Mouse (Mus musculus): ENCODE data around the gene Ppp2r5a.

Gene Ppp2r5a

DNA sequence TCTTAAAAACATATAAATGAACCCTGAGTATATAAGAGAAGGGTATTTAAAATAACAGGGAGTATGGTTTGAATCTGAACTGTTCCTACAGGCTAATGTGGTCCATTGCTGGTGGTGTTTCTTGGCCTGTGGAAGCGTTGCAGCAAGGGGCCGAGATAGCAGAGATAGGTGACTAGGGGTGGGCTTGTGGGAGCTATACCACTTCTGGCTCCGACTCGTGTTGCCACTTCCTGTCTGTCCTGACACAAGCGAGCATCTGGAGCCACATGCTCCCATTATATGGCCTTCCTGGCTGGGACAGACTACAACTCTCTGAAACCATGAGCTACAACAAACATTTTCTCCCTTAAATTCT lies 27.5 kb downstream of the Ppp2r5a start:
- no peak for DNase-seq

DNA sequence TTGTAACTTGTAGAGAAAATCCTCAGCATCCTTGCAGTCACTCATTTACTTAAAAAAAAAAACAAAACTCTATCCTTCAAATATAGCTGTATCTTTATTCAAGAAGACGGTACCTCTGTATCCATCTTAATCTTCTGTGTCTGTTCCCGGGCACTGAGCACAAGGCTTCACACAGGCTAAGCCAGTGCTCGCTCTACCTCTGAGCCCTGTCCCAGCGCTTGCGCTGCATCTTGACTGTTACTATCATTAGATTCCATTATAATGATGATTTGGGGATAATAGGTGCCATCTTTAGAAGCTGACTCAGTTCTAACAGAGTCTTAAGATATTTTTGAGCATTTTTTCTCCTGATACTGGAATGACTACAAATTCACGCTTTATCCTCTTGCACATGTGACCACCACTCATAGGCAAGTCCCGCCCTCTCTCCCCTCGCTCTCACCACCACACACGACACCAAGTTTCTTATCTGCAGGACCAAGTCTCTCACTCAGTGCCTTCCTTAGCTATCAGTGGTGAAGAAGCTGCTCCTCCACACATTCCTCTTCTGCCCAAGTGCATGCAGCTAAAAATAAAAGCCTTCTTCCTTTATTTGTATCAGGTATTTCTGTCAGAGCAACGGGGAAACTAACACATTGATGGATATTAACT lies 28.0 kb downstream of the Ppp2r5a start:
- no peak for DNase-seq

DNA sequence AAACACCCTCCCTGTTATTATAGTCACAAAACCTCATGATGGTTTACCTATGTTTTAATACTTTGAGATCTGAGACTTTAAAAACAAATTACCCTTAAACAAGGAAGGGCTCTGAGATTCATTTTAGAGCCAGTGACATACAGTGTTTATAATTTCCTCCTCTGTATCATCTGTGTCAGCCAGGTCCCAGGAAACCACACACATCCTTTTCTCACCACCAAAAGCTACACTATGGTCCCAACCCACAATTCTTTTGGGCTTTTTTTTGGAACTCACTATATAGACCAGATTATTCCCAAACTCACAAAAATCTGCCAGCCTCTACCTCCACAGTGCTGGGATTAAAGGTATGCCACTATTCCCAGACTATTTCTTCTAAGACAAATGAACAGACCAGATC lies 33.9 kb downstream of the Ppp2r5a start:
- DNase-seq, result no peak

DNA sequence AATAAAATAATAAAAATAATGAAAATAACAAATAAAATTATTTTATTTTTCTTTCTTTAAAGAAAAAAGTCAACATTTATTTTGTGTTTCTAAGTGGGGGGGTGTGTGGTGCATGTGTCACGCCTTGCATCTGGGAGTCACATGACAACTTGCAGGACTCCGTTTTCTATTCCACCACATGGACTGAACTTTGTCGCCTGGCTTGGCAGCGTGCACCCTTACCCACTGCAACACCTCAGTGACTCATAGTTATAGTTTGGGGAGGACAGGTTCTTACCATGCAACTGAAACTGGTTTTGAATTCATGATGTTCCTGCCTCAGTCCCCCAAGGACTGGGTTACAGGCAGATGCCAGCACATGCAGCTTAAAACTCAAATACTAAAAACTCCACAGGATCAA lies 34.9 kb downstream of the Ppp2r5a start:
- DNase-seq, result no peak

DNA sequence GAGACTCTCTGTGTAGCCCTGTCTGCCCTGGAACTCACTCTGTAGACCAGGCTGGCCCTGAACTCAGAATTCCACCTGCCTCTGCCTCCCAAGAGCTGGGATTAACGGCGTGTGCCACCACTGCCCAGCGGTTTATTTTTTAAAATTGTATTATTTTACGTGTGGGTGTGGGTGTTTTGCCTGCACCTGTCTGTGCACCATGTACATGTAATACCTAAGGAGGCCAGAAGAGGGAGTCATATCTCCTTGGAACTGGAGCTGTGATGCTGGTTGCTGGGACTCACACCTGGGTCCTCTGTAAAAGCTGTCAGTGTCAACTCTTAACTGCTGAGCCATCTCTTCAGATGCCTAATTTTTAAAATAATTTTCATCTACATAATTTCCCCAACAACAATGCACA lies 38.6 kb downstream of the Ppp2r5a start:
- no peak for DNase-seq

DNA sequence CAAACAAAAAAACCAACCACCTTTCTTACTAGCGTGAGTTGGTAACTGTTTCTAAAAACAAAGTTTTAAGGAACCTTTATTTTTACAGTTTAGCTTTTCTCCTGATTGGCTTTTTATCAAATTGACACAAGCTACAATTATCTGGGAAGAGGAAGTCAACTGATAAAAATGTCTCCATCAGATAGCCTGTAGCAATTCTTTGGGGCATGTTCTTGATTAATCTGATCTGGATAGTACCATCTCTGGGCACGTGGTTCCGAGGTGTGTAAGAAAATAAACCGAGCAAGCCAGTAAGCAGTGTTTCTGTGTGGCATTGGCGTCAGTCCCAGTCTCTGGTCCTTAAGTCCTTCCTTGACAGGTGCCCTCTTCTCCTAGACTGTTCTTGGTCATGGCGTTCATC lies 40.7 kb downstream of the Ppp2r5a start:
- DNase-seq, result no peak

DNA sequence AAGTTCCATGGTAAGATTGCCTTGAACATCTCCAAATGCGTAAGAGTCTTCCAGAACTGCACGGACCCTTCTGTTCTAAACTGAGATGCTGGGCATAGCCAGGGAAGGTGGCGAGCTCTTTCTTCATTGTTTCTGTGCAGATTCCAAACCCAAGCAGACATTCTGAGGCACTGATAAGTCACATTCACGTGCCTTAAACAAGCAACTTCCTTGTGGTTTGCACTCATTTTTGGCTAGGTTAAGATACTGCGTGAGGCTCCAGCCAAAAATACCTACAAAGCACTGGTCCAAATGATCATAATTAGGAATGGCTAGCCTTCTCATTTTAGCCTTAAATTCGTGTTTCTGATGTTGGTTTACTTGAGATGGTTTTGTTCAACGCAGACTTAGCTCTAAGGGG lies 43.6 kb downstream of the Ppp2r5a start:
- no peak for DNase-seq

DNA sequence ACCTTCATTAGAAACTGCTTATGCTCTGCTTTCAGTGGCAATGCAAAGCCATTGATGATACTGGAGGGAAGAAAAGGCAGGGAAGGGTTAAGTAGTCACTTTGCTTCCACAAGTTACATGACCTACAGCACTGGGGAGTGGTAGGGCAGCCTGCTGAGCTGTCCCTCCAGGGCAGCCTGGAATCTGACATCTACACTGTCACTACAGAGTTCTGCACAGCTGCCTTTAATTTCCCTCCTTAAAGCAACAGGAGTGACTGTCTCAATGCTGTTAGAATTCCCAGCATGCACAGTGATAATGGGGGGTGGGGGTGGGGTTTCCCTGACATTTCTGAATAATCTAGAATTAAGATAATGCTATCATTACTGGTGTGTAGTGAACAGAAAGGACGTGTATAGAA lies 46.1 kb downstream of the Ppp2r5a start:
- DNase-seq, result no peak

DNA sequence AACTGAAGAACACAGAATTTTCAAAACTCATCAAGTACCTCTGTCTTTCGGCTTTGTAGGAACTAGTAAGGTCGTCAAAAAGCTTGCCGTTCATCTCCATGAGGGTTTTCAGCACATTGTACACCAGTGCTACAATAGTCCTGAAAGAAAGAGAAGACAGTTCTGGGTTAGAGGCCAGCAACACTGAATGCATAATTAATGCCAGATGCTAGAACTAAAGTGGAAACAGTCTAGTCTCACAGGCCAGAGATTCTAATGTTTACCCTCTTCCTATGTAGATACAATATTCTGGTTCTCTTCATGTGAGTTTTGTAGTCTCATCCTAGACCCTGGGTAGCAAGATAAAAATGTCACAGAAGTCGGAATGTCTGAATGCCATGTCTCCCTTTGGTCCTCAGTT lies 49.2 kb downstream of the Ppp2r5a start:
- DNase-seq, result no peak

DNA sequence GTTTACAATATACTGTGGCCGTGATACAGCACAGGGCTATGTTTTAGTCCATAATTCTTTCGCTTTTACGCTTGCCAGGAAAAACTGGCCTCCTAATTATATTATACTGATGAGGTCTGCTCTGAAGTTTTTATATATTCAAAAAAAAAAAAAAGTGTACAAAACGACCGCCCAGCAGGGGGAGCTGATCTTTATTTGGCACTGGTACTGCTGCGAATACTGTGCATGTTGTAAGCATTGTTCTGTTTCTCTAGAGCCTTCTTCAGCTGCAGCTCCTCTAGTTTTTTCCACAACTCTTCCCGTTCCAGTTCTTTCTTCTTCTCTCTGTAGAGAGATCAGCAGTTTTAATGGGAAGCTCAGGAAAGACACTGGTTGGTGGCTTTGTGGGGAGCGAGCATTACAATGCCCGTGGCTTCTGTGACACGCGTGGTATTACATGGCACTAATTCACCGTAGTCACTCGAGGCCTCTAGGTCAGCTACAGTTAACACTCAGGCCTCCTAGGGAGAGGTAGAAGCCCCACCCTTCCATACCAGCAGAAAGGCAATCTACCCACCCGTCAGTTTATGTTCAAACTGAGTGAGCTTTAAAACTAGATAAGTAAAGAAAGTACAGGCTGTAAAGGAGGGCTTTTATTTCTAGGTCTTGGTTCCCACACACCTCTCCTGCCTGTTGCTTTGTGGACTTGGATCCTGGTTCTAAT lies 50.1 kb downstream of the Ppp2r5a start:
- DNase-seq, result peak; percentile 18 to 45

DNA sequence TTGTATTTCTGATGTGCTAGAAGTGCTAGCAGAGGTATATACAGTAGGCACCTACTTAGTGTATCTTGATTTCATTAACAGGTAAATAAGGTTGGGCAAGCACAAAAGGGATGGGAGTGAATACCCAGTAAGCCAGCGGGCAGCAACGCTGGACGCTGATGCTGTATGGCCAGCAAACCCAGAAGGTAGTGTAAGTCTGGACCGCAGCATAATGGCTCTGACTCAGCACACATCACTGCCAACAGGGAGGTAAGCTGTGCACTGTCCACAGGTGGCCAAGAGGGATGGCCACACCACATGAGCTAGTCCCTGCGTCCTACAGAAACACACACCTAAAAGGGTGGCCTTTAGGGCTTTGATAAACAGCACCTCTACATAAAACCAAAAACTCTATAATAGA lies 52.7 kb downstream of the Ppp2r5a start:
- DNase-seq, result no peak

DNA sequence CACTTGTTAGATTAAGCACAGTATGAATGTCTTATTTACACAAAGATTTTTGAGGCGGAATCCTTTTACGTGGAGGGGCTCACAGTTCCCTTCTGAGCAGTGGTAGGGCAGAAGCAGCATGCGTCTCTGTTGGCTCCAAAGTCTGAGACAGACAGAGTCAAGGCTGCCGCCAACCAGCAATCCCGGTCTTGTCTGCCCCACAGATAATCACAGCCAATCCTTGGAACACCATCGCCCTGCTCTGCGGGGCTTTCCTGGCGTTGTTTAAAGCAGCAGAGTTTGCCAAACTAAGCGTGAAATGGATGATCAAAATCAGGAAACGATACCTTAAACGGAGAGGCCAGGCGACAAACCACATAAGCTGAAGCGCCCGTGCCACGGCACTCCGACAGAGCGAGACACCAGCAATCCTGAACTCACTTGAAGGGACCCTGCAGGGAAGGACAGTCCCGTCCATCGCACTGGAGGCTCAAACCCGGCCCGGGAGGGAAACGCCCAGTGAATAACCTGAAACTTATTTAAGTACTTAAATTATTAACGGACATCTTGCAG lies 53.5 kb downstream of the Ppp2r5a start:
- DNase-seq, result no peak

DNA sequence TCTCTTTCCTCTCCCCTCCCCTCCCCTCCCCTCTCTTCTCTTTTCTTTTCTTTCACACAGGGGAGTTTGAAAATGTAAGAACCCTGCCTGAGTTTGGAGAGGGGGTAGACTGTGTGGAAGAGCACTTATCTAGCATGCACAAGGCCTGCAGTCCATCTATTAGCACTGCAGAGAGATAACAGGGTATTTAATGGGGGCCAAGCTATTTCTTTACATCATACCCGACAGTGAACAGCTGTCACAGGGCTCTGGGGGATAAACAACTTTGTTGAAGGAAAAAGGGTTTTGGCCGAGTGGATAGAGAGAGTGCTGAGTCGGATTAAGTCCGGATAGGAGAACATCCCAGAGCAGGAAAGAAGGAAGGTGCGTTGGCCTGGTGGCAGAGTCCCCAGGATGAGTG lies 54.1 kb downstream of the Ppp2r5a start:
- no peak for DNase-seq

DNA sequence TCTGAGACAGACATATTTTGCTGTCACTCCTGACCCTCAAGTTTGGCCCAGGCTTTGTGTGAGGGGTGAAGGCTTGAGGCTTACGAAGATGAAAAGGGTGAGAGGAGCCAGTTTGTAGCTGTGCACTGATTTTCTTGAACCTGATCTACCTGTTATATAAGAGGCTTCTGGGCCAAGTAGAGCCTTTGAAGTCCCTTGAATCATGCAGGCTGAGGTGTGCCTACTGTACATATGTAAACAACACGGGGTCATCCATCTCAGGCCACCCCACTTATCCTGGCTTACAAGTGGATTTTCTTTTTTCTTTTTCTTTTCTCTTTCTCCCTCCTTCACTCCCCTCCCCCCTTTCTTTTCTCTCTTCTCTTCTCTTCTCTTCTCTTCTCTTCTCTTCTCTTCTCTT lies 54.5 kb downstream of the Ppp2r5a start:
- DNase-seq, result no peak

DNA sequence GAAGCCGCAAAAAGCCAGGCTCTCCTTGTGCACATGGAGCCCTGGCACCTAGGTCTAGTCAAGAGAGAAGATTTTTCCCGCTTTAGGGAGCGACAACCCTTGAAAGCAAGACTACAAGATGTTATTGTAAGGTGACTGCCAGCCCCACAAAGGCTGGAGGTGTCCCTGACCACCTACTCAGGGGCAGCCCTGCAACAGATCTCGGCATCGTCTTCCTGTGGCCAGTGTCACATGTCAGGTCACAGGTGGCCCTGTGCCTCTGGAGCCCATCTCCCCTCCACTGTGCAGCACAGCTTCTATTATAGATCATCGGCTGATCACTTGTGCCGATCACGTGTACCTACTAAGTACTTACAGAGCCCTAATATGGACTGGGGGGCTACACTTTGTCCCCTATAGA lies 55.5 kb downstream of the Ppp2r5a start:
- no peak for DNase-seq

DNA sequence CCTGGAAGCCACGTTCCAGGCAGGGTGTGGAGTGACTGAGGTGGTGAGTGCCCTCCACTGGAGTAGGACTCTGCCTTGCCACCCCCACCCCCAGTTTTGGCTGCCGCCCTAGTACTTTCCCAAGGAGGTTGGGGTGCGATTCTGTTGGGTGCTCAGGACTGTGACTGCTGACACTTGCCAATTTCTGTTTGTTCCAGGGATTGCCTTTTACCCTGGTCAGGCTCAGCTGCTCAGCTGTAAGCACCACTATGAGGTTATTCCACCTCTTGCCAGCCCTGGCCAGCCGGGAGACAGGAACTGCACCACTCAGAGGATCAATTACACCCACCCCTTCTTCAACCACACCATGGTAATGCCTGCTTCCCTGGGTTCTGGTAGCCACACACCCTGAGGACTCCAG lies 62.5 kb downstream of the Ppp2r5a start:
- no peak for DNase-seq

DNA sequence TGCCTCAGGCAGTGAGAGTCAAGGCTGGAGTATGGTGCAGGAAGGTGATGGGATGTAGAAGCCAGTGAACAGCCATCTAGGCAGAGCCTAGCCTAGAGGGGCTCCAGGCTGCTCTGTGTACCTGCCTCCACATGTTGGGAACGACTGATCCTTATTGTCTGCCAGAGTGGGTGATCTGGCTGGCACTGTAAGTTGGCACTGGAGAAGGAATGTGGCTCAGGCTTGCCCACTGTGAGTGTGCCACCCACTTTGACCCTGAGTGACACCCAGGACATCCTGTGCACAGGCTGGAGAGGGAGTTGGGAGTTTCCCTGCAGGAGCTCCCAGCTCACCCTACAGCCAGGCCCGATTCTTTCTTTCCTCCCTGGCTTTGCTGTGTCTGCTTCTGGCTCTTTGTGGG lies 63.2 kb downstream of the Ppp2r5a start:
- no peak for DNase-seq

DNA sequence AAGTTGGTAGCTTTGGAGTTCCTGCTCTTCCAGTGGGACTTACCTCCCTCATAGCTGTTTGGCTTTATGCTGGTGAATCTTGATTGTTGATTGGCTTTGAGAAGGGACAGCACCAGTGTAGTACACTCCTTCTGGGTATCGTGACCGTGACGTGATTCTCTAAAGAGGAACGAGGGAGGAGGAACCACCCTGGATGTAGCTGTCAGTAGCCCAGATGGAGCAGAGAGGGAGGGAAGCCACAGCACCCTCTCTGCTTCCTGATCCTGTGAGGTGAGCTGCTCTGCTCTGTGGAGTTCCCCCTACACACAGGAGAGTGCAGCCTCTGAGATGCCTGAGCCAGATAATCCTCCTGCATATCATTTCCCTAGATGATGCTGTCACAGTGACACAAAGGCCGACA lies 68.6 kb downstream of the Ppp2r5a start:
- no peak for DNase-seq

DNA sequence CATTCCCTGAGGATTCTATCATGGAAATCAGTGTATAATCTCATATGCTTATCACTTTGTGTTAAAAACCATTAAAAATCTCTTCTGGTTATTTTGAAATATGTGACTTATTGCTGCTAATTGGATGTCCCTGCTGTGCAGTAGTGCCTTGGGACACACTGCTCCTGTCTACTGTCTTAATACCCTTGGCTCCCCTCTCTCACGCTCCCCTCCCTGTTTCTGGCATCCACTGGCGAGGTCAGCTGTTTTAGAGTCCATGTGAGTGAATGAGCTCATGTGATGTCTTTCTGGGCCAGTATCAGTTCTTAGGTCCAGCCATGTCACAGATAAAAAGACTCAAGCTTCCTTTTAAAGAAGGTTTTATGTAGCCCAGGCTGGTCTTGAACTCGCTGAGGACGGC lies 72.7 kb downstream of the Ppp2r5a start:
- no peak for DNase-seq

DNA sequence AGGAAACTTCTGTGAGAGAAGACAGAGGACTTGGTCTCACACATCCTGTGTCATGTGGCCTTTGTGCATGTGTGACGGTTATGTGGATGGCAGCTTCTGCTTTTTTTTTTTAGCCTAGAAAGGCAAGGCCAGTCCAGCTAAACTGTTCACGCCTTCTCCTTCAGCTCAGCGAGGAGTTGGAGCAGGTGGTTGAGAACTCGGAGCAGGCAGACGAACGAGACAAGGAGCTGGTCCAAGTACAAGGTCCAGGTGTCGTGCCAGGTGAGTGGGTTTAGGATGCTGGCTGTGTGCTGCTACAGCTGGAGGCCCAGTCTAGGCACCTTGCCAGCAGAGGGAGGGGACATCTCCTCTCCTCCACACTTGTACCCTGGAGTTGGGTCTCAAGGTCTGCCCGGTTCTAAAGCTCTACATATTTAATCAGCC lies 75.0 kb downstream of the Ppp2r5a start:
- peak in 1 of 2 experiments; percentile 34 for DNase-seq

DNA sequence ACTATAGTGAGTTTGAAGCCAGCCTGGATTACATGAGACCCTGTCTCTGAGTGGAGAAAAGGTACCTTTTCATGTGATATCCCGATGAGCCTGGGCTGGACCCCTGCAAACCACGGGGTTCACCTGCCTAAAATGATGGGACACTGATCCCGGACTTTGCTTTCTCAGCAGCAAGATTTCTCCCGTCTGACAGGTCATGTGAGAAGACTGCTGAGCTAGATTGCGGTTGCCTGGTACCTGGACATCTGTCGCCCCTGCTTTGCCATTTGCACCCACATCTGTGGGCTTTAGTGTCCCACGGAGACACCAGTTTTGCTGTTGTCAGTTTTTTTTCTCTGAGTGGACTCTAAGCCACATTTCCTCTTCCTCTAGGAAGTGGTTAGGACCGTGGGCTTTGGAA lies 75.8 kb downstream of the Ppp2r5a start:
- no peak for DNase-seq

DNA sequence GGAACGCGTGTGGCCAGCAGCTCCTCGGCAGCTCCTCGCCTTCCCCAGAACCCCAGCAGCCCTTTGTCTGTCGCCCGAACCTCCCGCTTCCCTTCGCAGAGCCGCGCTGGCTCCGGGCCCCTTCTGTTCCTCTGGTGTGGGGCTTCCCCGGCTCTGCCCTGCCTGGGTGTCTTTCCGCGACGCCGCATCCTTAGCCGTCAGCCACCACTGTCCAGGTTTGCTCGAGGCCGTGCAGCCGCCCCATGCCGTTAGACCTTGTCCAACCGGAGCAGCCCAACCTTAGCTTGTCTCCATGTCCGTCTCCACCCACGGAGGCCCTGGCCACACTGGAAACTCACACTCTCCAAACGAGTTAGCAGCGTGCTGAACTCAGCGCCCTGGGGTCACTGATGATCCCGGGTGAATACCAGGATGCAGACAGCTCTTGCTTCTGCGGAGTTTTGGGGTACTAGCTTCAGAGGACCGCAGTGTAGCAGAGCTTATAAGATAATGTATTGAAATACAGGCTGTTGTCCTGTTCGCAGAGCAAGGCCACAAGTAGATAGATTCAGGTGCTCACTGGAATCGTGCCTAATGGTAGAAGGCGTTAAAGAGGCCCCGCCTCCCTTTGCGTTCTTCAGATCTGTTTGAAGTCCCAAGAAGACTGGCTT lies 76.7 kb downstream of the Ppp2r5a start:
- peak; percentile 37 to 47 for DNase-seq

DNA sequence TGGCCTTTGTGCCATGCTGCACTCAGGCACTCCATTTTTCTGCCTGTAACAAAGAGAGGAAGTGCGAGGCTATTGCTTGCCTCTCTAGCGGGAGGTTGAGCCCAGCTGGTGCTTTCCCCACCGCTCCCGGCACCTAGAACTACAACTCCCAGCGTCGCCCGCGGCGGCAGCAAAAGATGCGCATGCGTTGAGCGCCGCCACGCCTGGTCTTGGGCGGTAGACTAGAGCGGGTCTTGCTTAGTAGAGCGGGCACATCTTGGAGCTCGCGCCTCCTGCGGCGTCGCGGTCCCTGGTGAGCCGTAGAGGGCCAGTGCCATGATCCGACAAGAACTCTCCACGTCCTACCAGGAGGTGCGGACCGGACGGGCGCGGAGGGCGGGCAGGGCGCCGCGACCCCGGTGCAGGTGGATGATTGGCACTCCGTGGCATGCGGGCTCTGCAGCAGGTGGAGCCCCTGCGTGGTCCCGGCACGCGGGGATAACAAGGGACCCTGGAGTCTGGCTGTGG lies 77.3 kb downstream of the Ppp2r5a start, which contains the start of gene Tmem206:
Tmem206 (plus strand) TSS at position 187 of the 507 bp plus-strand sequence.
- peak; percentile 95 to 97 for DNase-seq
